Mouse (Mus musculus): ENCODE results near the gene Upp2.

DNA sequence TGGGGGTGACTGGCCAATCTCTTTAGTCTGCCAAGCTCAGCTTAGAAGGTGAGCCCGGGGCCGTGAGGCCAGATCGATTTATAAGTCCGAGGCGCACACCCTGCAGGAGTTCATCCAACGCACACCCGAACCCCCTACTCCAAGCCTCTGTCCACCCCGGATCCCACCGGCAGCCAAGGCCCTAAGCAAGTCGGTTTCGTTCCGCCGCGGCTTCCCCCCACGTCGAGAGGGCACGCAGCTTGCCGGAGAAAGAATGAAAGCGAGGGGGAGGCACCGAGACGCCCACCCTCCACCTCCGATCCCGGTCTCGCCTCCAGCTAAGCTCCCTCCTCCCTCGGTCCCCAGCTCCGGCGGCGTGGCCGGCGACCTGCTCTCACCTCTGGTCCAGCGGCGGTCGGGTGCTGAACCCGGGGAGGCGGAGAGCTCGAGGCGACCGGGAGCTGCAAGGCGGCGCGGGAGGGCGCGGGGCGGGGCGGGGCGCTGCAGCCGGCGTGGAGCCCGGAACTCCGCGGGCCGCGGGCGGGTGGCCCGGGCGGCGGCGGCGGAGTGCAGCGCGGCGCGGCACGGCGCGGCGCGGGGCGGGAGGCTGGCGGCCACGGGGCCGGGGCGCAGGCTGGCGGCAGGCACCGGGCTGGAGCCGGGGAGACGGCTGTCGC, 560 bp upstream of the Upp2 start:
- no peak for TF ChIP-seq POLR2A (IDR thresholded peaks at IDR 0.05; ENCODE audit: extremely low read depth, insufficient read depth, low read length)
- TF ChIP-seq CTCF (IDR thresholded peaks at IDR 0.05; ENCODE audit: extremely low read depth, insufficient read depth, low read length) = no peak

Data from cortical plate, adult 2 months (tissue).